Mouse (Mus musculus): ENCODE results near the gene Eif3b. TPM values are rescaled to one million over a fixed set of nuclear protein-coding genes. Genes with fewer than 3 reads are reported as not detected.
"Not testable (repeated sequence)": the region's sequence is repeated elsewhere in the genome, so short reads cannot be mapped to it uniquely, and the experiment has no call there.

Eif3b gene
- total RNA-seq, 2 experiments from 2014 or later, result 81.7 to 88.9 TPM

- DNase-seq, result no peak
- intact Hi-C loops (cut with DNase I; ENCODE audit: low total_unique reads), result no loop called here
Measured at GRCm38 (mm10) chr5:140391435-140391834, 27.7 kb upstream of the Eif3b start.

- intact Hi-C loops (cut with DNase I; ENCODE audit: low total_unique reads), result no loop called here
- DNase-seq, result no peak
Measured at GRCm38 (mm10) chr5:140391981-140392380, 27.1 kb upstream of the Eif3b start.

- intact Hi-C loops (cut with DNase I; ENCODE audit: low total_unique reads), result no loop called here
- DNase-seq, result no peak
Measured at GRCm38 (mm10) chr5:140392701-140393100, 26.4 kb upstream of the Eif3b start.

- DNase-seq, result peak; percentile 16
- intact Hi-C loops (cut with DNase I; ENCODE audit: low total_unique reads), result no loop called here
Measured at GRCm38 (mm10) chr5:140396166-140396940, 22.8 kb upstream of the Eif3b start.

- no peak for DNase-seq
- intact Hi-C loops (cut with DNase I; ENCODE audit: low total_unique reads), result no loop called here
Measured at GRCm38 (mm10) chr5:140402640-140403270, 16.4 kb upstream of the Eif3b start.

- no peak for DNase-seq
- intact Hi-C loops (cut with DNase I; ENCODE audit: low total_unique reads), result loop anchor here (5.0 kb wide), 1 partner anchor 63 kb away; no protein-coding TSS in a partner anchor
Measured at GRCm38 (mm10) chr5:140405126-140405525, 14.0 kb upstream of the Eif3b start.

GRCm38 (mm10) chr5:140406666-140407065, 12.5 kb upstream of the Eif3b start:
- intact Hi-C loops (cut with DNase I; ENCODE audit: low total_unique reads), result loop anchor here (5.0 kb wide), 1 partner anchor 64 kb away; no protein-coding TSS in a partner anchor
- no peak for DNase-seq

GRCm38 (mm10) chr5:140408801-140409200, 10.3 kb upstream of the Eif3b start:
- intact Hi-C loops (cut with DNase I; ENCODE audit: low total_unique reads), result loop anchor here (5.0 kb wide), 1 partner anchor 66 kb away; no protein-coding TSS in a partner anchor

GRCm38 (mm10) chr5:140411339-140411738, 7.8 kb upstream of the Eif3b start:
- DNase-seq, result peak; percentile 59
- intact Hi-C loops (cut with DNase I; ENCODE audit: low total_unique reads), result loop anchor here (10.0 kb wide), 1 partner anchor 577 kb away; no protein-coding TSS in a partner anchor

More at GRCm38 (mm10) chr5:140408801-140409200, 10.3 kb upstream of the Eif3b start:
- DNase-seq, result no peak

- intact Hi-C loops (cut with DNase I; ENCODE audit: low total_unique reads), result loop anchor here (10.0 kb wide), 1 partner anchor 580 kb away; no protein-coding TSS in a partner anchor
- DNase-seq, result no peak
Measured at GRCm38 (mm10) chr5:140414647-140415046, 4.5 kb upstream of the Eif3b start.

- DNase-seq, result no peak
- intact Hi-C loops (cut with DNase I; ENCODE audit: low total_unique reads), result loop anchor here (10.0 kb wide), 1 partner anchor 583 kb away; no protein-coding TSS in a partner anchor
Measured at GRCm38 (mm10) chr5:140418106-140418488, 1.0 kb upstream of the Eif3b start.

GRCm38 (mm10) chr5:140419442-140420080, 433 bp downstream of the Eif3b start:
- intact Hi-C loops (cut with DNase I; ENCODE audit: low total_unique reads), result loop anchor here (10.0 kb wide), 1 partner anchor 585 kb away; no protein-coding TSS in a partner anchor
- DNase-seq, result peak; percentile 33

- no peak for DNase-seq
- intact Hi-C loops (cut with DNase I; ENCODE audit: low total_unique reads), result no loop called here
Measured at GRCm38 (mm10) chr5:140420616-140421015, 1.5 kb downstream of the Eif3b start.

- no peak for DNase-seq
- intact Hi-C loops (cut with DNase I; ENCODE audit: low total_unique reads), result no loop called here
Measured at GRCm38 (mm10) chr5:140425016-140425783, 6.1 kb downstream of the Eif3b start.

- DNase-seq; intact Hi-C loops (cut with DNase I; ENCODE audit: low total_unique reads): not testable (repeated sequence)
Measured at GRCm38 (mm10) chr5:140439117-140439516, 20.0 kb downstream of the Eif3b start.

GRCm38 (mm10) chr5:140441406-140441805, 22.3 kb downstream of the Eif3b start:
- no peak for DNase-seq
- intact Hi-C loops (cut with DNase I; ENCODE audit: low total_unique reads), result no loop called here

GRCm38 (mm10) chr5:140444012-140444411, 24.9 kb downstream of the Eif3b start:
- intact Hi-C loops (cut with DNase I; ENCODE audit: low total_unique reads), result no loop called here
- DNase-seq, result no peak

GRCm38 (mm10) chr5:140445345-140445744, 26.2 kb downstream of the Eif3b start, which contains the start of gene Gm4869:
TSS of gene Gm4869 (plus strand) at chr5:140445645.
- intact Hi-C loops (cut with DNase I; ENCODE audit: low total_unique reads), result no loop called here

GRCm38 (mm10) chr5:140446054-140446453, 26.9 kb downstream of the Eif3b start:
- DNase-seq, result no peak
- intact Hi-C loops (cut with DNase I; ENCODE audit: low total_unique reads), result no loop called here

More at GRCm38 (mm10) chr5:140445345-140445744, 26.2 kb downstream of the Eif3b start, which contains the start of gene Gm4869:
- no peak for DNase-seq
